Mouse (Mus musculus) kidney, embryonic 16.5 days (tissue): ENCODE data around the gene Nkx2-2. TPM values are rescaled to one million over a fixed set of nuclear protein-coding genes. Genes with fewer than 3 reads are reported as not detected.
"Not testable (repeated sequence)": the region's sequence is repeated elsewhere in the genome, so short reads cannot be mapped to it uniquely, and the experiment has no call there.

Experiments used
- ATAC-seq: fragments of 200-750 bp; cut with Nextera tagmentation; 2 replicates; pipeline ENCODE4 v1.8.0; 2017; ENCODE audit warnings: moderate TSS enrichment; ENCODE audit not compliant: low FRiP score, low TSS enrichment
- H3K27ac ChIP-seq: fragments of 300-500 bp; sonication (generic); 2 replicates; pipeline ENCODE4 v1.5.1; 2014; ENCODE audit warnings: low read length
- H3K27me3 ChIP-seq: fragments of 300-500 bp; sonication (generic); 2 replicates; pipeline ENCODE4 v1.6.1; 2014; ENCODE audit warnings: low read length, control low read depth, mixed read lengths; ENCODE audit not compliant: insufficient read depth
- H3K36me3 ChIP-seq: fragments of 300-500 bp; sonication (generic); 2 replicates; pipeline ENCODE4 v1.6.1; 2014; ENCODE audit warnings: low read length, control low read depth, mixed read lengths; ENCODE audit not compliant: insufficient read depth
- H3K4me1 ChIP-seq: fragments of 300-500 bp; sonication (generic); 2 replicates; pipeline ENCODE4 v1.6.1; 2014; ENCODE audit warnings: low read length, control low read depth, mixed read lengths; ENCODE audit not compliant: insufficient read depth
- H3K4me2 ChIP-seq: fragments of 300-500 bp; sonication (generic); replicated peaks from 2 replicates; pipeline ENCODE4 v1.6.1; 2014; ENCODE audit warnings: low read depth, low read length
- H3K4me3 ChIP-seq: fragments of 300-500 bp; sonication (generic); 2 replicates; pipeline ENCODE4 v1.5.1; 2014; ENCODE audit warnings: mild to moderate bottlenecking, low read length
- H3K9ac ChIP-seq: fragments of 300-500 bp; sonication (generic); replicated peaks from 2 replicates; pipeline ENCODE4 v1.6.1; 2014; ENCODE audit warnings: low read length
- H3K9me3 ChIP-seq: fragments of 300-500 bp; sonication (generic); 2 replicates; pipeline ENCODE4 v1.6.1; 2016; ENCODE audit warnings: low read length, control low read depth
- WGBS: fragments of 180-500 bp; shearing (Covaris S2); extraction: QIAGEN DNeasy Blood & Tissue Kit; methylation state at CpG from one replicate; pipeline ENCODE4 v1.1.7; 2014; 5-methylcytosine and 5-hydroxymethylcytosine counted together
- polyA plus RNA-seq: library from polyadenylated mRNA; unstranded; fragments of >200 nt; fragmentation: Nextera tagmentation; extraction: Ambion mirVana; gene quantifications from 2 replicates; pipeline ENCODE4 v1.2.1, GENCODE M21; 2015

The Nkx2-2 gene
- polyA plus RNA-seq, 1 experiment from 2014 or later = not detected

GRCm38 (mm10) chr2:147181926-147182708 is 11.9 kb downstream of the Nkx2-2 start:
- WGBS = 15% methylated on average over 18 of the region's 18 CpGs
- H3K4me3 ChIP-seq = no peak overlapping the region
- H3K4me1 ChIP-seq = peaks cover 13% of the 10 kb centered on the region; the same call in 1 of the 2 replicates
- no peaks in the 10 kb centered on the region for H3K36me3 ChIP-seq
- no peak overlapping the region for H3K9ac ChIP-seq
- H3K4me2 ChIP-seq = no peak overlapping the region
- H3K27me3 ChIP-seq = peaks cover 88% of the 10 kb centered on the region
- H3K9me3 ChIP-seq = no peaks in the 10 kb centered on the region
- no peak for ATAC-seq
- no peak overlapping the region for H3K27ac ChIP-seq

DNA sequence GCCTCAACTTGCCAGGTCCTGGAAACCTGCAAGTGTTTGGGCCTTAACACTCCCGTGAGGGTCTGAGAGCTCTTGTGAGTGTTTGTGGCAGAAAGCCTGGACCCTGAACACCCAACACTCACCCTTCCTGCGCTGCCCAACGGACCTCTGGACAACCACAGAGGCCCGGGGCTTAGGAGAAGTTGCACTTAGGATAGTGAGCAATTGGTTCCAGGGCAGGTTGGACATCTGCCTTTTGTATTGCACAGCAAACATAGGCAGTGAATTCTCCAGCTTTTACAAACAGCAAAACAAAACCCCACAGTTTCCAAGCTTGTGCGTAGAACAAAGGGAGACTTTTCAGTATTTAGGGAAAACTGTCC is 12.8 kb downstream of the Nkx2-2 start:
- WGBS = 10% methylated on average over 5 of the region's 5 CpGs
- ATAC-seq = no peak
- H3K4me3 ChIP-seq = no peak overlapping the region
- peaks cover 13% of the 10 kb centered on the region; the same call in 1 of the 2 replicates for H3K4me1 ChIP-seq
- no peak overlapping the region for H3K27ac ChIP-seq
- no peaks in the 10 kb centered on the region for H3K36me3 ChIP-seq
- no peaks in the 10 kb centered on the region for H3K9me3 ChIP-seq
- H3K9ac ChIP-seq = no peak overlapping the region
- peaks cover 86% of the 10 kb centered on the region for H3K27me3 ChIP-seq
- no peak overlapping the region for H3K4me2 ChIP-seq

DNA sequence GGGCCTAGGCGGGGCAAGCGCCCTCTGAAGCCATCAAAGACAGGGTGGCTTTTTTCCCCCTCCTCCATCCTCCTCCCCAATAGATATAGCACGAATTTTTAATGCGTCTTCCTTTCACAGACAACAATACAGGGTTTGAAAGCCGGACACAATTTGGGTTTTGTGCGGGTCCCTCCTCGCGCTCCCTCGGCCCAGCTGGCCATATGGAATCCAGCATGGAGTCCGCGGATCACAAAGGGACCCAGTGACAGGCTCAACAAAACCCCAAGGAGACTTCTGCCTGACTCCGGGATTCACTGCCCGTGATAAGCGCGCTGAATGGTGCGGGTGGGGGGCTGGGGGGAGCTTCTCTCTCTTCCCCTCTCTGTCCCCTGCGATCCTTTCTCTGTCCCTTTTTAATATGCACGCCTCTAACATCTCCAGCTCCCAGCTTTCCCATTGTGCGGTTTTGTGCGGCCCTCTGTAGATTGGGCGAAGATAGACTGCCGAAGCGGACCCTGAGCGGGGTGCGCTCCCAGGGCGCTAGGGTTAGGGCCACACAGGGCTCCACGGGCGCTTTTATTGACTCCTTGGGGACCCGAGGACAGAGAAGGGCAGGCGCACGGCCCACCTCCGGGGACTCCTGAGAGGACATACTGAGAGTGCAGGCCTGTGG is 13.3 kb downstream of the Nkx2-2 start:
- H3K9me3 ChIP-seq = no peaks in the 10 kb centered on the region
- no peak for ATAC-seq
- no peaks in the 10 kb centered on the region for H3K36me3 ChIP-seq
- H3K27ac ChIP-seq = no peak overlapping the region
- 4% methylated on average over 32 of the region's 32 CpGs for WGBS
- H3K4me3 ChIP-seq = no peak overlapping the region
- H3K27me3 ChIP-seq = peaks cover 82% of the 10 kb centered on the region
- H3K9ac ChIP-seq = no peak overlapping the region
- peaks cover 13% of the 10 kb centered on the region; the same call in 1 of the 2 replicates for H3K4me1 ChIP-seq
- no peak overlapping the region for H3K4me2 ChIP-seq

GRCm38 (mm10) chr2:147178091-147179059 is 15.7 kb downstream of the Nkx2-2 start:
- Histone ChIP-seq H3K9ac (peak overlapping the region; percentile 41; the same call in 1 of the 2 replicates), H3K27ac (no peak overlapping the region), H3K27me3 (peaks cover 79% of the 10 kb centered on the region), H3K9me3 (no peaks in the 10 kb centered on the region), H3K36me3 (no peaks in the 10 kb centered on the region), H3K4me1 (peaks cover 4% of the 10 kb centered on the region; the same call in 1 of the 2 replicates), H3K4me2 (peak overlapping the region; percentile 58), H3K4me3 (peak overlapping the region; percentile 42)
- peak; percentile 84 for ATAC-seq
- under 1% methylated on average over 39 of the region's 39 CpGs for WGBS

GRCm38 (mm10) chr2:147177672-147178071 is 16.4 kb downstream of the Nkx2-2 start:
- Histone ChIP-seq H3K36me3 (no peaks in the 10 kb centered on the region), H3K27me3 (peaks cover 72% of the 10 kb centered on the region), H3K4me1 (peaks cover 4% of the 10 kb centered on the region; the same call in 1 of the 2 replicates), H3K4me3 (peak overlapping the region; percentile 42), H3K27ac (no peak overlapping the region), H3K9ac (no peak overlapping the region; the same call in 1 of the 2 replicates), H3K9me3 (no peaks in the 10 kb centered on the region), H3K4me2 (peak overlapping the region; percentile 58)
- WGBS = 8% methylated on average over 10 of the region's 10 CpGs
- peak; percentile 47; the same call in 1 of the 2 replicates for ATAC-seq

- Histone ChIP-seq H3K4me3 (no peak overlapping the region), H3K9ac (no peak overlapping the region), H3K4me1 (peaks cover 4% of the 10 kb centered on the region; the same call in 1 of the 2 replicates), H3K27ac (no peak overlapping the region), H3K27me3 (peaks cover 48% of the 10 kb centered on the region), H3K4me2 (no peak overlapping the region), H3K9me3 (no peaks in the 10 kb centered on the region), H3K36me3 (no peaks in the 10 kb centered on the region)
- no peak for ATAC-seq
- WGBS = 83% methylated on average over 11 of the region's 11 CpGs
These were observed 18.7 kb downstream of the Nkx2-2 start for GRCm38 (mm10) chr2:147175296-147175695.

- no peak overlapping the region for H3K27ac ChIP-seq
- no peak for ATAC-seq
- no peak overlapping the region for H3K4me2 ChIP-seq
These were observed 20.3 kb downstream of the Nkx2-2 start for GRCm38 (mm10) chr2:147173751-147174150.

GRCm38 (mm10) chr2:147170538-147170937 is 23.5 kb downstream of the Nkx2-2 start:
- not testable (repeated sequence) for H3K4me2 ChIP-seq
- 78% methylated on average over 9 of the region's 9 CpGs for WGBS

More at GRCm38 (mm10) chr2:147173751-147174150, 20.3 kb downstream of the Nkx2-2 start:
- peaks cover 4% of the 10 kb centered on the region; the same call in 1 of the 2 replicates for H3K4me1 ChIP-seq
- H3K9me3 ChIP-seq = no peaks in the 10 kb centered on the region
- H3K36me3 ChIP-seq = no peaks in the 10 kb centered on the region
- peaks cover 33% of the 10 kb centered on the region for H3K27me3 ChIP-seq
- H3K9ac ChIP-seq = no peak overlapping the region
- H3K4me3 ChIP-seq = no peak overlapping the region

GRCm38 (mm10) chr2:147165863-147166262 is 28.2 kb downstream of the Nkx2-2 start:
- Histone ChIP-seq H3K9ac (no peak overlapping the region), H3K36me3 (no peaks in the 10 kb centered on the region), H3K27ac (no peak overlapping the region), H3K4me2 (no peak overlapping the region), H3K4me3 (no peak overlapping the region), H3K27me3 (no peaks in the 10 kb centered on the region), H3K4me1 (no peaks in the 10 kb centered on the region), H3K9me3 (no peaks in the 10 kb centered on the region)
- WGBS = 89% methylated on average over 1 of the region's 1 CpGs
- no peak for ATAC-seq

More at GRCm38 (mm10) chr2:147170538-147170937, 23.5 kb downstream of the Nkx2-2 start:
- not testable (repeated sequence) for H3K9me3 ChIP-seq, ATAC-seq, H3K9ac ChIP-seq, H3K27ac ChIP-seq, H3K36me3 ChIP-seq, H3K4me1 ChIP-seq, H3K4me3 ChIP-seq
- H3K27me3 ChIP-seq = peaks cover 16% of the 10 kb centered on the region
